Mouse (Mus musculus) MEL (cell line): ENCODE measurements around the gene Prkag2.

ENCODE experiments used
- CHD1 ChIP-seq: IDR thresholded peaks from 2 replicates; pipeline ENCODE4 v1.6.1; 2012; ENCODE audit warnings: low read depth, mild to moderate bottlenecking, inconsistent platforms, low read length, improper control_type of control experiment
- CHD2 ChIP-seq: IDR thresholded peaks from 2 replicates; pipeline ENCODE4 v1.6.1; 2011; ENCODE audit warnings: low read length, improper control_type of control experiment
- CTCF ChIP-seq, 3 experiments: IDR thresholded peaks in 2 of 3; conservative IDR thresholded peaks in 1 of 3; 2 replicates each; pipeline ENCODE4 v1.5.1; 2011 to 2012; ENCODE audit warnings: low read length in 3 of 3, low read depth in 2 of 3, mild to moderate bottlenecking in 2 of 3, improper control_type of control experiment in 1 of 3, inconsistent platforms in 1 of 3, mixed read lengths in 1 of 3, moderate library complexity in 1 of 3; ENCODE audit not compliant: control insufficient read depth in 1 of 3, insufficient read depth in 1 of 3, poor library complexity in 1 of 3, severe bottlenecking in 1 of 3
- EP300 ChIP-seq, 2 experiments: IDR thresholded peaks; 2 replicates each; pipeline ENCODE4 v1.6.1; 2011; ENCODE audit warnings: improper control_type of control experiment in 2 of 2, low read length in 2 of 2, low read depth in 1 of 2, mild to moderate bottlenecking in 1 of 2
- JUND ChIP-seq: IDR thresholded peaks from 2 replicates; pipeline ENCODE4 v1.6.1; 2011; ENCODE audit warnings: low read depth, mild to moderate bottlenecking, improper control_type of control experiment, low read length
- POLR2A ChIP-seq, 2 experiments: IDR thresholded peaks; 2 replicates each; pipeline ENCODE4 v1.6.1; 2011 to 2012; ENCODE audit warnings: low read length in 2 of 2, mild to moderate bottlenecking in 2 of 2, control low read depth in 1 of 2, improper control_type of control experiment in 1 of 2, low read depth in 1 of 2, moderate library complexity in 1 of 2; ENCODE audit not compliant: control insufficient read depth in 1 of 2, insufficient read depth in 1 of 2, poor library complexity in 1 of 2
- RAD21 ChIP-seq: IDR thresholded peaks from 2 replicates; pipeline ENCODE4 v1.6.1; 2011; ENCODE audit warnings: mild to moderate bottlenecking, low read depth, low read length, improper control_type of control experiment
- UBTF ChIP-seq: IDR thresholded peaks from 2 replicates; pipeline ENCODE4 v1.6.1; 2012; ENCODE audit warnings: low read depth, mild to moderate bottlenecking, inconsistent platforms, low read length, improper control_type of control experiment, moderate library complexity, borderline replicate concordance; ENCODE audit not compliant: insufficient read depth
- USF1 ChIP-seq: IDR thresholded peaks from 2 replicates; pipeline ENCODE4 v1.6.1; 2014; ENCODE audit warnings: low read depth, mild to moderate bottlenecking, inconsistent platforms, low read length, improper control_type of control experiment, moderate library complexity
- ZKSCAN1 ChIP-seq: IDR thresholded peaks from 2 replicates; pipeline ENCODE4 v1.6.1; 2012; ENCODE audit warnings: low read depth, mild to moderate bottlenecking, inconsistent platforms, low read length, improper control_type of control experiment, moderate library complexity

GRCm38 (mm10) chr5:24888874-24889591 lies 211.4 kb downstream of the Prkag2 start:
- TF ChIP-seq EP300 (IDR thresholded peaks at IDR 0.05; ENCODE audit: low read depth in 1 of 2, low read length in 2 of 2) (no peak; a peak in 1 of 4 replicates), UBTF (no peak), CHD1 (no peak), JUND (no peak), POLR2A (IDR thresholded peaks at IDR 0.05; ENCODE audit: control insufficient read depth in 1 of 2, insufficient read depth in 1 of 2, low read depth in 1 of 2, low read length in 2 of 2, poor library complexity in 1 of 2) (no peak), USF1 (no peak), CHD2 (no peak), ZKSCAN1 (no peak), CTCF (IDR thresholded peaks at IDR 0.05 in 2 of 3, conservative IDR thresholded peaks at IDR 0.05 in 1 of 3; ENCODE audit: control insufficient read depth in 1 of 3, insufficient read depth in 1 of 3, low read depth in 2 of 3, low read length in 3 of 3, poor library complexity in 1 of 3, severe bottlenecking in 1 of 3) (no peak), RAD21 (no peak)
